Mouse (Mus musculus) c-Kit-positive CD71-positive TER-119-negative erythroid progenitor cells, embryonic 14.5 days (primary cell): ENCODE measurements around the gene Mak.
"Not testable (repeated sequence)": the region's sequence is repeated elsewhere in the genome, so short reads cannot be mapped to it uniquely, and the experiment has no call there.

Experiments
- DNase-seq: peaks from one replicate; pipeline ENCODE4 v3.0.0-alpha.2; 2013; ENCODE audit warnings: low read depth

The Mak gene

DNA sequence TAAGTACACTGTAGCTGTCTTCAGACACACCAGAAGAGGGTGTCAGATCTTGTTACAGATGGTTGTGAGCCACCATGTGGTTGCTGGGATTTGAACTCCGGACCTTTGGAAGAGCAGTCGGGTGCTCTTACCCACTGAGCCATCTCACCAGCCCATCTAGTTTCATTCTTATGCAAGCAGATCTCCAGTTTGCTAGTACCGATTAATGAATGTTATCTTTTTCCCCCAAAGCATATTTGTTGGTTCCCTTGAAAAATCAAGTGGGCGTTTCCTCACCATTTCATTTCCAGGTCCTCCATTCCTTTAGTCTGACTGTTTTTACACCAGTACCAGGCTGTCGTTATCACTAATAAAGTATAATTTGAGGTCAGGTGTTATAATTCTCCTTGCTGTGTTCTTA lies 81.0 kb downstream of the Mak start:
- not testable (repeated sequence) for DNase-seq

DNA sequence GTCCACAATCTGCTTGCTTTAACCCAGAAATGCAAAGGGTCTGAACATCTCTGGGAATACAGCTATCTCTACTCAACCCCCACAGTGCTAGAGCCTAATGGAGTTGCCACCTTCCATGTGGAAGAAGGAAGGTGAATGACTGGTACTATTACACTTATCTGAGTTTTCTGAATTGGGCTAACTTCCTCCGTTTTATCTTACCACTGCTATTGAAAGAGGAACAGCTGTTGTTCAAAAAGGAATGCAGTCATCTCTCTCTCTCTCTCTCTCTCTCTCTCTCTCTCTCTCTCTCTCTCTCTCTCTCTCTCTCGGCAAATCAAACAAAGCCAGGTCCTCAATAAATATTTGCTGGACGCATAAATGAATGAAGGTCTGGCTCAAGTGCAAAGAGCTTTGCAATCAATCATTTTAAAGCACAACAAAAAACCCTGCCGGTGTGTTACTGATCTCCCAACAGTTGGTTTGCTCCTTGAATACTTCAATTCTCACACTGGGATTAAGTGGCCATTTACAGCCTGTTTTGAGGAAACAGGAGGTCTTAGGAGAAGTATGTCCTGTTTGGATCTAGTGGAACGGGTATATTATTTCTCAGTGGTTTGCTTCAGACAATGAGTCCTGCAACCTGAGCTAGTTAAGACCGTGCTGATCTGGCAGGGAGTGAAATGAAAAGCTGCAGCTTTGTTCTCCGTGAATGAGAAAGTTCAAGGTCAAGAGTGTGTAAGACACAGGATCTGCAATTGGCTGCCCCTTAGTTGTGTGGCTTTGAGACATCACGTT lies 84.8 kb downstream of the Mak start:
- DNase-seq = no peak

DNA sequence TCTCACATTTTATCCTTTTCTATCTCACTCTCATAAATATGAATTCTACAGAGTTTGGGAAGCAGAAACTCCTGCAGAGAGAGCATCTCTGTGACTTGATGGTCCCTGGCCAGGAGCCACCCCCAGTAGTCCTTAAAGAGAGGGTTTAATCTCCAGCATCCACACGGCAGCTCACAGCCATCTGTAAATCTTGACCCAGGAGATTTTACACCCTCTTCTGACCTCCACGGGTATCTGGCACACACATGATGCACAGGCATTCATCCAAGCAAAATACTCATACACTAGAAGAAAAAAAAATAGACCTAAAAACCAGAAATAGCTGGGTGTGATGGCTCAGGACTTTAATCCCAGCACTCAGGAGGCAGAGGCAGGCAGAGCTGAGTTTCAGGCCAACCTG lies 91.1 kb downstream of the Mak start:
- DNase-seq = no peak

DNA sequence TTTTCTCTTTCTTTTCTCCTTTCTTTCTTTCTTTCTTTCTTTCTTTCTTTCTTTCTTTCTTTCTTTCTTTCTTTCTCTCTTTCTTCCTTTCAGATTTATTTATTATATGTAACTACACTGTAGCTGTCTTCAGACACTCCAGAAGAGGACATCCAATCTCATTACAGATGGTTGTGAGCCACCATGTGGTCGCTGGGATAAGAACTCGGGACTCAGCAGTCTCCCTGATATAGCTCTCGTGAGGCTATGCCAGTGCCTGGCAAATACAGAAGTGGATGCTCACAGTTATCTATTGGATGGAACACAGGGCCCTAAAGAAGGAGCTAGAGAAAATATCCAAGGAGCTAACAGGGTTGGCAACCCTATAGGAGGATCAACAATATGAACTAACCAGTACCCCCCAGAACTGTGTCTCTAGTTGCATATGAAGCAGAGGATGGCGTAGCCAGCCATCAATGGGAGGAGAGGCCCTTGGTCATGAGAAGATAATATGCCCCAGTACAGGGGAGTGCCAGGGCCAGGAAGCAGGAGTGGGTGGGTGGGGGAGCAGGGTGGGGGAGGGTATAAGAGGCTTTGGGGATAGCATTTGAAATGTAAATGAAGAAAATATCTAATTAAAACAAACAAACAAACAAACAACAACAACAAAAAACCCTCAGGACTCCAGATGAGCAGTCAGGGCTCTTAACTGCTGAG lies 91.8 kb downstream of the Mak start:
- DNase-seq = not testable (repeated sequence)

DNA sequence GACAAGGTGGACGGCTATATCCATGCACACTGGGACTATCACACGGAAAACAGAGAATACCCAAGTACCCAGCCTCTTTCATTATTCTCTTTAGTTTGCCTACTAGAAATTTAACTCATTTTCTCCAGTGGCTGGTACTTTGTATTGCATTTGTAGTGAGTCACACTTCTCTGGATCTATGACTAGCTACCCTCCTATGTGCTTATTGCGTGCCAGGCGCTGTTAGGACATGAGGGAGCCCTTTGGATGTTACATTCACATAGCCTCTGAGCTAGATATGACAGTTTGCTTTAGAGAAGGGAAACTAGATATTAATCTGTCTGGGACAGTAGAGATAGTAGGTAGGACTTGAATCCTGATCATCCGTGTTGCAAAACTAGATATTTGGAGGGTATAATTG lies 93.4 kb downstream of the Mak start:
- no peak for DNase-seq

DNA sequence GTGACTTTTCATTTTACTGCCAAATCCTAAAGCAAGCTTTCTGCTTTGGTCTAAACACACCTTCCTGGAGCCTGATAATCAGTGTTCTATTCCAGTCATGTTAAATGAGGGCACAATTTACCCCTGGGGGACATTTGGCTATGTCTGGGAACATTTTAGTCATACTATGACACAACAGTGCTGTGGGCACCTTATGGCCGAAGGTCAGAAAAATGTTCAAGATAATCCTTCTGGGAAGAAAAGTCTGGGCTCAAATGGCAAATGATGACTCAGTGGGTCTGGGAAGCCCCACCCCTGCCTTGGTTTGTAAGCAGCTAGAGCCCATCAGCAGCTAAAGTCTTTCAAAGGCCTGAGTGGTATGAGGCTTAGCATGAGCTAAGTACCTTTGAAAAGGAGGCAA lies 96.7 kb downstream of the Mak start:
- no peak for DNase-seq

DNA sequence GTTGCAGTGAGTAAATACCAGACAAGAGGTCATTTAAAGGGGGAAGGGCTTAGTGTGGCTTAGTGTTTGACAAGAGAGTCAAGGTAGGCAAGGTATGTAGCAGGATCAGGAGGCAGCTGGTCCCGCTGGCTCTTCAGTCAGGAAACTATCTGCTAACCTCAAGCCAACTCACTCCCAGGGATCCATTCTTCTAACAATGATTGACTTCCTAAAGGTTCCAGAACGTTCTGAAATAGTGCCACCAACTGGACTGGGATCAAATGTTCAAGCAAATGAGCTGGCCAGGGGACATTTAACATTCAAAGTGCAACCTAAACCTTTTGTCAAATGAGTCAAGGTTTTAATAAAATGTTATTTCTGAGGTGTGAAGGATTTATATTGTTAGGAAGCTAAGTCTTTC lies 100.2 kb downstream of the Mak start:
- no peak for DNase-seq

DNA sequence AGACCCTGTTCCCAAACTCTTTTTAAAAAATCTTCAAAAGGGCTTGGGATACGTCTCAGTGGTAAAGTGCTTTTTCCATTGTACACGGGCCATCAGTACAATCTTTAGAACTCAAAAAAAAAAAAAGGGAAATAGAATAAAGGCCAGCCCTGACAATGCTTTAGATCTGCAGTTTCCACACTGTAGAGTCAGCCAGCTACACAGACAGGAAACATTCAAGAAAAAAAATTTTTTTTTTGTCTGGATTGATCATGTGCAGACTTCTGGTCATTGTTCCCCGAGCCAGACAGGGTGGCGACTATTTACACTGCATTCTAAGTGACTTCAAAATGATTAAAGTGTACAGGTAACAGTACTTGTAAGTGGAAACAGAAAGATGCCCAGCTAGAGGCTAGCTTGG lies 100.9 kb downstream of the Mak start:
- no peak for DNase-seq

DNA sequence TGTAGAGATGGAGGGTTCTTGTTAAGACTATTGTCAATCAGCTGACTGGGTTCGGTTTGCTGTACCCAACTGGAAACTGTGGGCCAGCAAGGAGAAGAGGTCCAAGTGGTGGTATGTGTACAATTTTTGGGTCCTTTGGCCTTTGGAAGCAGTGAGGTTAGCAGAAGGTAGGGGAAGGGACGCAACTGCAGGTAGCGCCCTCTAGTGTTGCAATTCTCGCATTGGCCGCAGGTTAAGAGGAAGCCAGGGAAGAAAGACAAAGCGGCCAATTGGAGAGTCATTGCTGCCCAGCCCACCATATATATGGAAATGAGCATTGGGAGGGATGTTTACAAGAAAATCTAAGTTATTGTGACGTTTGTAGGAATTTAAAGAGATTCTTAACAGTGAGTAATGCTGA lies 101.9 kb downstream of the Mak start:
- DNase-seq = no peak
